Mouse (Mus musculus) gonadal fat pad, adult 2 months (tissue): ENCODE data around the gene Vmn1r79. TPM values are rescaled to one million over a fixed set of nuclear protein-coding genes. Genes with fewer than 3 reads are reported as not detected.
"Not testable (repeated sequence)": the region's sequence is repeated elsewhere in the genome, so short reads cannot be mapped to it uniquely, and the experiment has no call there.

ENCODE experiments used
- DNase-seq: peaks from one replicate; pipeline ENCODE4 v3.0.0-alpha.2; 2012; ENCODE audit warnings: low read depth
- polyA plus RNA-seq: library from polyadenylated mRNA; depleted of rRNA; stranded (reverse); fragments of >200 nt; gene quantifications from 2 replicates; pipeline ENCODE4 v1.2.3, GENCODE M21; 2012; rRNA removed

Gene Vmn1r79
- polyA plus RNA-seq = not detected in 2 replicates

- DNase-seq = not testable (repeated sequence)
Observed at GRCm38 (mm10) chr7:12170979-12171378, at the start of gene Vmn1r79. TSS of gene Vmn1r79 (plus strand) at chr7:12171279.

GRCm38 (mm10) chr7:12149957-12150356 is 21.1 kb upstream of the Vmn1r79 start, which contains the start of gene Vmn1r78:
TSS of gene Vmn1r78 (plus strand) at chr7:12150257.
- no peak for DNase-seq

GRCm38 (mm10) chr7:12156463-12156862 is 14.6 kb upstream of the Vmn1r79 start:
- not testable (repeated sequence) for DNase-seq

GRCm38 (mm10) chr7:12172926-12173325 is 1.8 kb downstream of the Vmn1r79 start:
- not testable (repeated sequence) for DNase-seq

GRCm38 (mm10) chr7:12188986-12189385 is 17.9 kb downstream of the Vmn1r79 start, which contains the start of gene Vmn1r80:
TSS of gene Vmn1r80 (plus strand) at chr7:12189286.
- DNase-seq = no peak

- no peak for DNase-seq
Observed at GRCm38 (mm10) chr7:12204141-12204540, 33.1 kb downstream of the Vmn1r79 start.

Other genes with a start within 250 kb of the Vmn1r79 start
- gene Vmn1r76, start 233.1 kb upstream of the Vmn1r79 start, polyA plus RNA-seq = not detected in 2 replicates
- not detected in 2 replicates for gene Vmn1r77, start 134.5 kb upstream of the Vmn1r79 start, polyA plus RNA-seq
- not detected in 2 replicates for gene Vmn1r78, start 21.0 kb upstream of the Vmn1r79 start, polyA plus RNA-seq
- gene Vmn1r80, start 18.0 kb downstream of the Vmn1r79 start, polyA plus RNA-seq = not detected in 2 replicates
- not detected in 2 replicates for gene Vmn1r81, start 97.0 kb downstream of the Vmn1r79 start, polyA plus RNA-seq
- not detected in 2 replicates for gene Vmn1r82, start 129.2 kb downstream of the Vmn1r79 start, polyA plus RNA-seq
- gene Vmn1r83, start 158.2 kb downstream of the Vmn1r79 start, polyA plus RNA-seq = not detected in 2 replicates
- not detected in 2 replicates for gene Vmn1r84, start 198.0 kb downstream of the Vmn1r79 start, polyA plus RNA-seq